Mouse (Mus musculus): Measurements from ENCODE around the gene Dzip3.

DNA sequence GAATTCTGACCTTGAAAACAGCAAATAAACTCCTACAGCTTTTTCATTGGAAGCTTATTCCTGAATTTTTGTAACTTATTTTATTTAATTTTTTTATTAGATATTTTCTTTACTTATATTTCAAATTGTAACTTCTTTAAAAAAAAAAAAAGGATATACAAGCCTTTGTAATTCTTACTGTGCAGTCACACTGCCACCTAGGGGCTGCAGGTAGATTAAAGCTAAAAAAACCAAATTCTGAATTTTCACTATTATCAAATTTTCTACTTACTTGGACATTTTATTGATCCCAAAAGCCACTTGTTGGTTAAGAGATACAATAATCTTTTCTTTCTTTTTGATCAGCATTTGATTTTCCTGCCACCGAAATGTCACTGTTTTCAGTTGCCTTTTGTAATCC lies 52.2 kb downstream of the Dzip3 start:
- TF ChIP-seq POLR2A (IDR thresholded peaks at IDR 0.05; ENCODE audit: extremely low read depth, insufficient read depth, low read length): no peak
- TF ChIP-seq CTCF (IDR thresholded peaks at IDR 0.05; ENCODE audit: low read depth, low read length): no peak
